Mouse (Mus musculus) heart, adult 2 months (tissue): ENCODE results near the gene A630076J17Rik. TPM values are rescaled to one million over a fixed set of nuclear protein-coding genes. Genes with fewer than 3 reads are reported as not detected.

Experiments used
- DNase-seq, 2 experiments: peaks; one replicate each; pipeline ENCODE4 v3.0.0; 2021
- H3K27ac ChIP-seq: fragments of 200-600 bp; 2 replicates; pipeline ENCODE4 v1.8.1; 2022
- H3K27me3 ChIP-seq: fragments of 200-500 bp; 2 replicates; pipeline ENCODE4 v1.6.1; 2012; ENCODE audit warnings: mild to moderate bottlenecking, low read length, inconsistent platforms, mixed read lengths; ENCODE audit not compliant: control insufficient read depth, insufficient read depth
- H3K36me3 ChIP-seq: fragments of 200-500 bp; 2 replicates; pipeline ENCODE4 v1.6.1; 2012; ENCODE audit warnings: low read length, inconsistent platforms; ENCODE audit not compliant: control insufficient read depth, insufficient read depth
- H3K4me1 ChIP-seq: fragments of 200-500 bp; 2 replicates; pipeline ENCODE4 v1.6.1; 2011; ENCODE audit warnings: low read length; ENCODE audit not compliant: control insufficient read depth, insufficient read depth
- H3K4me3 ChIP-seq: fragments of 200-600 bp; 2 replicates; pipeline ENCODE4 v1.8.1; 2022
- H3K79me2 ChIP-seq: fragments of 200-500 bp; replicated peaks from 2 replicates; pipeline ENCODE4 v1.6.1; 2012; ENCODE audit warnings: mild to moderate bottlenecking, inconsistent platforms, low read length, moderate library complexity, mixed read lengths; ENCODE audit not compliant: control insufficient read depth, insufficient read depth
- H3K9ac ChIP-seq: fragments of 200-500 bp; 2 replicates; pipeline ENCODE4 v1.6.1; 2012; ENCODE audit warnings: low read depth, mild to moderate bottlenecking, control low read depth, inconsistent platforms, low read length, mixed read lengths
- CTCF ChIP-seq: fragments of 200-600 bp; IDR thresholded peaks from 2 replicates; pipeline ENCODE4 v1.8.1; 2022; ENCODE audit warnings: antibody characterized with exemption, mild to moderate bottlenecking, moderate library complexity
- EP300 ChIP-seq: fragments of 200-500 bp; IDR thresholded peaks from 2 replicates; pipeline ENCODE4 v1.6.1; 2011; ENCODE audit warnings: low read depth, low read length, control low read depth; ENCODE audit not compliant: insufficient read depth
- POLR2A ChIP-seq: fragments of 200-500 bp; IDR thresholded peaks from 2 replicates; pipeline ENCODE4 v1.6.1; 2011; ENCODE audit warnings: mild to moderate bottlenecking, low read depth, low read length, control low read depth; ENCODE audit not compliant: insufficient read depth
- WGBS: fragments of 180-500 bp; shearing (Covaris S2); methylation state at CpG from one replicate; pipeline ENCODE4 v1.1.7; 2018; 5-methylcytosine and 5-hydroxymethylcytosine counted together
- intact Hi-C: fragments of 180-260 bp; cut with DNase I; formaldehyde crosslinking; loops from one replicate; pipeline ENCODE4 v1.15.1; 2025
- polyA plus RNA-seq: library from polyadenylated mRNA; depleted of rRNA; stranded (reverse); fragments of >200 nt; gene quantifications from 2 replicates; pipeline ENCODE4 v1.2.3, GENCODE M21; 2012
- total RNA-seq, 2 experiments: library from RNA; stranded (reverse); gene quantifications; 2 replicates each; pipeline ENCODE4 v1.2.3; 2021

The A630076J17Rik gene
- total and polyA plus RNA-seq, 3 experiments = 0.18 TPM; not detected in 2

DNA sequence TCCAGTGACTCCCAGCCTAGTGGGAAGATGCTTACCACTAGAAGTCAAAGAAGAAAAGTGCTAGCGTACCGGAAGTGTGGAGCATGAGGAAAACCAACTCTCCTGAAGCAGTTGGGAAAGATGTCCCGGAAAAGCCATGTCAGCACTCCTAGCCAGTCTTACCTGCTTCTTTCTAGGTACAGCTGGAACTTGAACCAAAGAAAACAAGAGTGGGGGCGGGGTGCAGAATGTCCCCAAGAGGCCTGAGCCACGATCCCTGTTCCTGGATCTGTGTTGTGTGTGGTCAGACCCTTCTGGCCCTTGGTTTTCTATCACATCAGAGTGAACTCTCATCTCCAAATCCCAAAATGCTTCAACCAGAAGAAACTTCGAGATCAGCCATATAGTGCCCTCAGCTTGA is 16.5 kb downstream of the A630076J17Rik start:
- Histone ChIP-seq H3K27me3 (no peaks in the 10 kb centered on the region), H3K79me2 (no peaks in the 10 kb centered on the region), H3K27ac (no peak overlapping the region), H3K4me1 (peaks cover 6% of the 10 kb centered on the region), H3K36me3 (no peaks in the 10 kb centered on the region; the same call in 1 of the 2 replicates), H3K4me3 (no peak overlapping the region), H3K9ac (no peak overlapping the region)
- TF ChIP-seq POLR2A = no peak
- no peak for TF ChIP-seq CTCF
- no peak for TF ChIP-seq EP300
- no peak for DNase-seq
- WGBS = 75% methylated on average over 6 of the region's 6 CpGs
- intact Hi-C loops = no loop called here

DNA sequence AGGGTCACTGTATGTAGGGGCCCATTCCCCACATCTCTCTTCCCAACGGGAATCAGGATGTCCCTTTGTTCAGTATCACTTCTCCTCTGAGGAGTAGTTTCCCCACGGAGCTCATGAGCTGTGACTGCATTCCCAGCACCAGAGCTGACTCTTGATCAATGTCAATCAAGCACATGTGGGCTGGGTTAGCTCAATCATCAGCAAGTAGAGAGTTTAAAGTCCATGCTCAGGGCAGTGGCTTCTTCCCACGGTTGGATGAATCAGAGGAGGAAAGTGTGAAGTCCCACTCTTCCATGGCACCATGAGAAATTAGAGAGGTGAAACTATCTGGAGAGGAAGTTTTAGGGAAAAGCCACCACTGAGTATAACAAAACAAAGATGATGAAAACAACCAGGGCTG is 18.6 kb downstream of the A630076J17Rik start:
- intact Hi-C loops = no loop called here
- no peak for DNase-seq
- Histone ChIP-seq H3K36me3 (peaks cover 4% of the 10 kb centered on the region), H3K9ac (no peak overlapping the region), H3K79me2 (no peaks in the 10 kb centered on the region), H3K4me3 (no peak overlapping the region), H3K27me3 (no peaks in the 10 kb centered on the region), H3K27ac (no peak overlapping the region), H3K4me1 (peaks cover 6% of the 10 kb centered on the region)
- WGBS = 38% methylated on average over 3 of the region's 3 CpGs
- TF ChIP-seq POLR2A (no peak), CTCF (no peak), EP300 (no peak)

DNA sequence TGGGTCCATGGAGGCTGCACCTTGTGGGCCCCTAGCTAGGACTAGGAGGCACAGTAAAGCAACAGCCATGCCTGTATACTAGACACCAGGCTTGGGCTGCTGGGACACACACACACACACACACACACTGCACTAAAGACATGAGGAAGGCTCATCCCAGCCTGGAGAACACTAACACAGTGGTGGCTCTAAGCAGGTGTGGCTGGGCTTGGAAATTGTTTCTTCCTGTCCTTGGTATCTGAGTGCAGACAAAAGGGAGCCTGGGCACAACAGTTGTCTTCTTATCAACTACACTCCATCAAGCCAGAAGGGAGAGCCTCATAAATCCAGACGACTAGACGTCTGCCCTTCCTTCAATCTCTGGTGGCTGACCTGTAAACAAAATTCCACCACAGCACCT is 19.9 kb downstream of the A630076J17Rik start:
- no peak overlapping the region for H3K4me3 ChIP-seq
- H3K79me2 ChIP-seq = no peaks in the 10 kb centered on the region
- H3K9ac ChIP-seq = no peak overlapping the region
- DNase-seq = no peak
- H3K27ac ChIP-seq = no peak overlapping the region; the same call in 1 of the 2 replicates
- H3K27me3 ChIP-seq = no peaks in the 10 kb centered on the region
- peaks cover 4% of the 10 kb centered on the region for H3K36me3 ChIP-seq
- no peak for TF ChIP-seq CTCF
- no peak for TF ChIP-seq EP300
- TF ChIP-seq POLR2A = no peak
- peaks cover 6% of the 10 kb centered on the region for H3K4me1 ChIP-seq
- intact Hi-C loops = no loop called here
- WGBS = 30% methylated on average over 2 of the region's 2 CpGs

DNA sequence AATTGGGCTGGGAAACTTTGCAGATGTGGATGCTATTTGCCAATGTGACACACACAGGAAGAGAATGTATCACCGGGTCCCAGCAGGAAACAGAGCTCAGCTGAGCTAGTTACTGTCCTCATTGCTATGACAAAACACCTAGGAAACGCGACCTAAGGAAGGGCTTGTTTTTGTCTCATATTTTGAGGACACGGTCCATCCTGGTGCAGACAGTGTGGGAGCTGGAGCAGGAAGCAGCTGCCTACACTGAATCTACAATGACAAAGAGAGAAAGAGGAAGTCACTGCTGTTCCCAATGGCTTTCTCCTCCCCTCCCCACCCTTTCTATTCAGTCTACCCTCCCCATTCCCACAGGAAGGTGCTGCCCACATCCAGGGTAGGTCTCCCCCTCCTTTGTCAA is 21.6 kb downstream of the A630076J17Rik start:
- WGBS = 30% methylated on average over 4 of the region's 4 CpGs
- peak; percentile 29 to 31 for DNase-seq
- TF ChIP-seq POLR2A (peak; percentile 54; the same call in 1 of the 2 replicates), EP300 (peak; percentile 97), CTCF (no peak)
- Histone ChIP-seq H3K4me1 (peaks cover 7% of the 10 kb centered on the region), H3K27ac (peak overlapping the region; percentile 66), H3K9ac (no peak overlapping the region), H3K36me3 (peaks cover 4% of the 10 kb centered on the region), H3K4me3 (no peak overlapping the region), H3K79me2 (no peaks in the 10 kb centered on the region), H3K27me3 (no peaks in the 10 kb centered on the region)
- intact Hi-C loops = no loop called here

DNA sequence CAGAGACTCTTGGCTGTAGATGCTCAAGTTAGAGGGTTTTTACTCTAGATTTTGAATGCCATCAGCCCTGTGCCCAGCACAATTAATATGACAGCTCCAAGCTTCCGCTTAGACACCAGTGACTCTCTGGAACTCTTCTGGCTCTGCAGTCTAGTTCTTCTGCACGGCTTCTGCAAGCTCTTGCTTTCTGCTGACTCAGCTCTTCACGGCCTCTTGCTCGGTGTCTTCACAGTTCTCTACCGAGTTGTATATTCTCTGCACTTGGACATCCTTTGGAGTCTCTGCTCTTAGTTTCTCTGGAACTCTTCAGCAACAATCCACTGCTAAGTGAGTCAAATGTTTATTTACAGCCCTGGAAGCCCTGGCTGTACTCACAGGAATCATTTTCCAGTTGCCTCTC is 23.5 kb downstream of the A630076J17Rik start:
- H3K27ac ChIP-seq = no peak overlapping the region
- H3K27me3 ChIP-seq = no peaks in the 10 kb centered on the region
- 85% methylated on average over 5 of the region's 5 CpGs for WGBS
- no peak for TF ChIP-seq POLR2A
- no peak for TF ChIP-seq EP300
- TF ChIP-seq CTCF = no peak
- H3K79me2 ChIP-seq = no peaks in the 10 kb centered on the region
- intact Hi-C loops = no loop called here
- peaks cover 12% of the 10 kb centered on the region for H3K4me1 ChIP-seq
- H3K4me3 ChIP-seq = no peak overlapping the region
- peaks cover 4% of the 10 kb centered on the region for H3K36me3 ChIP-seq
- no peak for DNase-seq
- no peak overlapping the region for H3K9ac ChIP-seq

DNA sequence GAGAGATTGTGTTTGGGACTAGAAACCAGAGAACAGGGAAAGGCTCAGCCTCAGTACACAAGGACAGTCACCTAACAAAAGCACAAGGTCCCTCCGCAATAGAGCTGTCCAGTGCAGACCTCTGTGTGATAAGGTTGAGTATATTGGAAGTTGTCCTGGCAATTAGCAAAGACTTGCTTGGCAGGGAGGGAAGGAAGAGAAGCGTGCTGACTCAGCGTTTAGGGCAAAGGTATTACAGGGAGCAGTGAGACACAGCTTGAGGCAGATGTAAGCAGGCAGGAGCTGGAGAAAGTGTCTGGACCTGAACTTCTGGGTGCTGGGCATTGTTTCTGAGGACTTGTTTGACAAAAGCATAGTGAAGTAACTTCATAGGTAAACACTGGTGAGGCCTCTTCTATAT is 25.6 kb downstream of the A630076J17Rik start:
- H3K4me3 ChIP-seq = no peak overlapping the region
- WGBS = 77% methylated on average over 3 of the region's 3 CpGs

More for the DNA sequence above, 25.6 kb downstream of the A630076J17Rik start:
- Histone ChIP-seq H3K4me1 (peaks cover 13% of the 10 kb centered on the region), H3K9ac (no peak overlapping the region), H3K27me3 (no peaks in the 10 kb centered on the region), H3K79me2 (no peaks in the 10 kb centered on the region), H3K27ac (no peak overlapping the region), H3K36me3 (peaks cover 4% of the 10 kb centered on the region)
- TF ChIP-seq CTCF (no peak), POLR2A (no peak), EP300 (no peak)
- intact Hi-C loops = no loop called here
- no peak for DNase-seq
